ENCODE assay signal across 10 mouse cellular contexts in genomic region chr17:65575339-65575738, GRCm38 (mm10). TPM values are rescaled to one million over a fixed set of nuclear protein-coding genes. Genes with fewer than 3 reads are reported as not detected.
DNase-seq lines count a peak whose midpoint lies in the region; ATAC-seq and TF ChIP-seq lines count a peak whose summit lies in the region.
"Had no signal": no experiment of that assay in that cellular context is flagged by ENCODE, and none has a peak within 500 bp of the region (broad histone marks: within the 10 kb centered on the region; RNA-seq: fewer than 3 reads in every experiment).

No protein-coding gene starts in this region.

- no peak overlapping the region for H3K4me2 ChIP-seq in lung, embryonic 14.5 days
- H3K4me2 ChIP-seq: embryonic facial prominence, embryonic 13.5 days had no signal

- H3K9ac ChIP-seq in lung, embryonic 14.5 days: no peak overlapping the region
- H3K9ac ChIP-seq: embryonic facial prominence, embryonic 13.5 days had no signal

- no peaks in the 10 kb centered on the region for H3K27me3 ChIP-seq in lung, embryonic 14.5 days (ENCODE audit: insufficient read depth, low read length)
- H3K27me3 ChIP-seq: embryonic facial prominence, embryonic 13.5 days had no signal

- no peak overlapping the region for H3K4me3 ChIP-seq in lung, embryonic 14.5 days (ENCODE audit: low read depth, low read length)
- H3K4me3 ChIP-seq: embryonic facial prominence, embryonic 13.5 days; myocyte had no signal

- H3K36me3 ChIP-seq in lung, embryonic 14.5 days (ENCODE audit: insufficient read depth): peaks cover 20% of the 10 kb centered on the region

- no peak overlapping the region for H3K27ac ChIP-seq in lung, embryonic 14.5 days (ENCODE audit: low read depth)
- H3K27ac ChIP-seq: embryonic facial prominence, embryonic 13.5 days had no signal

- H3K4me1 ChIP-seq in lung, embryonic 14.5 days (ENCODE audit: insufficient read depth): no peaks in the 10 kb centered on the region

- WGBS in lung, embryonic 14.5 days: 74% methylated on average over 1 of the region's 1 CpGs

- peak; percentile 69 for TF ChIP-seq CTCF in lung, embryonic 14.5 days (IDR thresholded peaks at IDR 0.05; ENCODE audit: low read depth)

- no peaks in the 10 kb centered on the region for H3K9me3 ChIP-seq in lung, embryonic 14.5 days (ENCODE audit: low read depth, low read length)
- H3K9me3 ChIP-seq: embryonic facial prominence, embryonic 13.5 days had no signal

- peak; percentile 85 for DNase-seq in lung, embryonic 14.5 days
- no peak for DNase-seq in lung, postnatal 10 days
- DNase-seq in ZHBTc4 (ENCODE audit: low read depth, low spot score): peak; percentile 61
- peak; percentile 55 for DNase-seq in forelimb bud, embryonic 11.5 days (ENCODE audit: low read depth, low spot score)
- peak; percentile 68 for DNase-seq in naive thymus-derived CD4-positive, alpha-beta T cell, adult 2 months (ENCODE audit: low read depth)
- no peak for DNase-seq in yolk sac, embryonic 10.5 days (ENCODE audit: low spot score)
- DNase-seq in T-cell, adult 2 months (ENCODE audit: low spot score): no peak
- DNase-seq in layer of hippocampus, adult 11-12 months (ENCODE audit: low spot score): no peak

- ATAC-seq in lung, embryonic 14.5 days (ENCODE audit: insufficient read depth): peak; percentile 59; the same call in 1 of the 2 replicates

RNA-seq across cellular contexts. Expression of gene Tmem232, which starts 34.8 kb away (rescaled TPM):
- polyA plus RNA-seq in lung, embryonic 14.5 days (2014; fragmentation: Nextera tagmentation; extraction: Ambion mirVana): 0.12 TPM in 1 of 2 replicates, not detected in the other
- polyA plus RNA-seq: myocyte had no signal

RNA-seq across cellular contexts. Expression of gene Vapa, which starts 38.0 kb away (rescaled TPM):
- polyA plus RNA-seq in lung, embryonic 14.5 days (2014; fragmentation: Nextera tagmentation; extraction: Ambion mirVana): 189 and 201 TPM in 2 replicates

Comparison
In these comparisons a context has a peak if more than half of its experiments do, and no peak if none do; other contexts are left out.
1. DNase-seq: peak in lung, embryonic 14.5 days (single experiment), ZHBTc4 (single experiment), forelimb bud, embryonic 11.5 days (single experiment) and naive thymus-derived CD4-positive, alpha-beta T cell, adult 2 months (single experiment); none in lung, postnatal 10 days (single experiment), yolk sac, embryonic 10.5 days (single experiment), T-cell, adult 2 months (single experiment) and layer of hippocampus, adult 11-12 months (single experiment).